Mouse (Mus musculus): ENCODE data around the gene Heg1.
A peak's percentile ranks its signal among the peaks of the same experiment; 100 is the strongest.

The Heg1 gene

GRCm38 (mm10) chr16:33776766-33777529, 92.8 kb downstream of the Heg1 start:
- no peak for DNase-seq

- DNase-seq: no peak
These were observed 93.4 kb downstream of the Heg1 start for GRCm38 (mm10) chr16:33777607-33778006.

DNA sequence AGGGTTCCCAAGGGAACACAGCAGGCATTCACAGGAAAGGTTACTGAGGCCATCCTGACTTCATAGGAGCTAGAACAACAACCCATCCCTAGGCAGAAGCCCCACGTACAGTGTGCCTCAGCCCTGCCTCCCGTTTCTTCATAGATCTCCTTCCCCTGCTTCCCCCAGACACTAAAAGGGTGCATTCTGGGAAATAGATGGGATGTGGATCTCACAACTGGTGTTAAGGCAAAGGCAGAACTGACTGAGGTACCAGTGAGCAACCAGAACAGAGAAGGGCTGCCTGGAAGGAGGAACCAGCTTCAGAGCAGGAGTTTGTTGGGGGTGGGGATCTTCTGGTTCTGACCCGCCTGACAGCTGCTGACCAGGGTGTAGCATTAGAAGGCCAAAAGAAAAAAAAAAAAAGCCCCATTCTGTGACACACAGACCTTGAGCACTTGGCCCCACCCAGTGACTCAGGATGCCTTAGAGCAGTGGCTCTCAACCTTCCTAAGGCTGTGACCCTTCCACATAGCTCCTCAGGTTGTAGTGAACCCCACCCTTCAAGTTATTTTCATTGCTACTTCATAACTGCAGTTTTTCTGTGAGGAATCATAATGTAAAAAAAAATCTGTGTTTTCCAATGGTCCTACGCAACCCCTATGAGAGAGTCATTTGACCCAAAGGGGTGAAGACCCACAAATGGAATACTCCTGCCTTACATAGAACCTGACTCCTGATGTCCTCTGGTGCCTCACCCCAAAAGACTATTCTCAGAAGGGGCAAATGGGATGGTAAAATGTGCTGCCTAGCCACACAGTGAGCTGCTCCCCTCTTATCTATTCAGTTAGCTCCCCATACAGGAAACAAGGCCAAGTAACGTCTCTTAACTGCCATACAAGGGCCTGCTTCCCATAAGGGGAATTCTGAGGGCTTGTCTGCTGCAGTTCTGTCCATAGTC, 97.9 kb downstream of the Heg1 start:
- DNase-seq: no peak

DNA sequence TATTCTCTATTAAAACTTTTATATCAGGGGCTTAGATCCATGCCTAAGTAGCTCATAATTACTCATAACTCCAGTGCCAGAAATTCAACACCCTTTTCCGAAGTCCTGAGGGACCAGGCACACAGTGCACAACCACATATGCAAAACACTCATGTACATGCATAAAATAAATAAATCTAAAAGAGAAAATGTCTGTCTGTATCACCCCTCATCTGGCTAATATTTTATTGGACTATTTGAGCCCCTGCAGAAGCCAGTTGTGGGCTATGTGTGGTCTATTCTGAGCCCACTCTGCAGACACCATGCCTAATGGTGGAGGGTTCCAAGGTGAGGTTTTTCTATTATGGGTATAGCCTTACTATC, 98.5 kb downstream of the Heg1 start:
- DNase-seq: no peak

DNA sequence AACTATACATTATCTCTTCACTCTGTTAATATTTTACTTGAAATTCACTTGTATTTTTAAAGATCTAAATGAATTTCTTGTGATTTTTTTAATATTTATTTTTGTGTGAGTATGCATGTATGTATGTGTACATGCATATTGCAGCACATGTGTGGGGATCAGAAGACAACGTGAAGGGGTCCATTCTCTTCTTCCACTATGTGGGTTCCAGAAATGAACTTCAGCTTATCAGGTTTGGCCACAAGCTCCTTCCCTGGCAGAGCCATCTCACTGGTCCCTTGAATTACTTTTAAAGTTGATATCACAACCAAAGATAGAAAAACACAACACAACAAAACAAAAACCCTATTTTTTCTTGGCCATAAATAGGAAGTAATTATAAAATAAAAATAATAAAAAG, 100.4 kb downstream of the Heg1 start:
- DNase-seq: no peak

DNA sequence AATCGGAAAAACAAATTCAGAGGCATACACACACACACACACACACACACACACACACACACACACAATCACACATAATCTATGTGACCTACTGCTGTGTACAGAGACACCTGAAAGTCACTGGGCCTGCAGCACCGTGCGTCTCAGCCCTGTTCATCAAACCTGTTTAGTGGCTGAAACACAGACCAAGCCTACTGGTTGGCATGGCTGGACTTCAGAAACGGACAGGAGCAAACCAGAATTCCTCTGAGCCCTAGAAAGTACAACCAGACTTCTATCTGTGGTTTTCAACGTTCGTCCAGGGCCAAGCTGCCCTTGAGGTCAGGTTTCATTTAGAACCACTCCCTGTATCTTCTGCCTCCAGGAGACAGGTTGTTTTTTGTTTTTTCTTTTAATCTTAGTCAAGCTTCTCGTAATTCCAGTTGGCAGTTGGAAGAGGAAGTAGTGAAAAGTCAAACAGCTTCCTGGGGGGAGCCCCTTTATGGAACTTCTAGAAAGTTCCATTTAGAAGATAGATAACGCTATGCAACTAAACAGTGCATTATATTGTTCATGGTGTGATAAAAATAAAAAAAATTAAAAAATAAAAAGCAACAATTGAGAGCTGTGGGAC, 101.0 kb downstream of the Heg1 start:
- DNase-seq: no peak

GRCm38 (mm10) chr16:33786657-33787390, 102.7 kb downstream of the Heg1 start:
- no peak for DNase-seq

GRCm38 (mm10) chr16:33793846-33794791, 109.9 kb downstream of the Heg1 start, which contains the start of gene Muc13:
Muc13 (plus strand) TSS chr16:33794037.
- no peak for DNase-seq

GRCm38 (mm10) chr16:33795106-33795505, 110.9 kb downstream of the Heg1 start:
- no peak for DNase-seq

- no peak for DNase-seq
These were observed 111.7 kb downstream of the Heg1 start for GRCm38 (mm10) chr16:33795887-33796286.

- no peak for DNase-seq
These were observed 112.6 kb downstream of the Heg1 start for GRCm38 (mm10) chr16:33796756-33797155.

DNA sequence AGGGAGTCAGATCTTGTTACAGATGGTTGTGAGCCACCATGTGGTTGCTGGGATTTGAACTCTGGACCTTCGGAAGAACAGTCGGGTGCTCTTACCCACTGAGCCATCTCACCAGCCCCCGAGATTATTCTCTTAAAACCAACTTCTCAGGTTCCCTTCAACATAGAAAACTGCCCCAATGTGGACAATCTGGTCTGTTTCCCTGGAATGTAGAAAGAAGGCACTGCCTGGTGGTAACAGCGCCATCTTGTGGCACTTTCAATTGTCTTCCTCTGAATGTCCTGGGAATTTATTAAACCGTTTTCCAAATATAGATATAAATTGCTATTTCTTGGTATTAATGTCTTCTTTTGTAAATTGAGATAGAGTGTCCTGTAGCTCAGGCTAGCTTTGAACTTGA, 113.7 kb downstream of the Heg1 start:
- DNase-seq: peak; percentile 42

GRCm38 (mm10) chr16:33810002-33810401, 125.8 kb downstream of the Heg1 start:
- DNase-seq: no peak

- DNase-seq: no peak
These were observed 134.4 kb downstream of the Heg1 start for GRCm38 (mm10) chr16:33818413-33819165.

DNA sequence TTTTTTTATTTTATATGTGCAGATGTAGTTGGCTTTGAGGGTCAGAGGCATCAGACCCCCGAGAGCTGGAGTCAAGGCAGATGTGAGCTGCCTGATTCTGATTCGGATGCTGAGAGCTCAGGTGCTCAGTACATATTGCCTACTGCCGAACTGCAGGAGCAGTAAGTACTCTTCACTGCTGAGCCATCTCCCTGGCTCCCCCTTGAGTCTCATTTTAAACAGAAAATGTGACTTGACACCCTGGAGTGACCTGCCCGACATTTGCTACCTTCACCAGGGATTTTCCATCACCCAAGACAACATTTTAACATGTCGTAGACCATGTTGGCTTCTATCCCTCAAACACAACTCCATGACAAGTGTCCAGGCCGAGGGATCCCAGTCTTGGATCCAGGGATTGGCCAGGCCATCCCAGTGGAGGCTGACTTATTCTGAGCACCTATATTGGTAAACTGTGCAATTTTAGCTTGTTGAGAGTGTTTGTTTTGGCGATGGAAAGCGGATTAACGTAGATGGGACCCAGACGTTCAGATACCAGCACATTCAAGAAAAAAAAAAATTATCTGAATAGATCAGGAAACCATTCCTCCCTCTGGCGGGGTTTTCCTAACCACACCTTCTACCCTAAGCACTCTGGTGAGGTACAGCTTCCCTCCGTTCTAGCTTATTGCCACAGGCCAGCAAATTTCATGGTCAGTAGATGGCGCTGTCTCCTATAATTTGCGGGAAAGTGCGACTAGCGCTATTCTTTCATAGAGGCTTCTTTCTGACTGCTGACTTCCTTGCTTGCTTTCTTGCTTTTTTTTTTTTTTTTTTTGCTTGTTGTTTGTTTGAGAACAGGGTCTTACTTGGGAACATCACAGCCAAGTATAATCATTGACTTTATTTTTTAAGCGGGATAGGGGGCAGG, 136.4 kb downstream of the Heg1 start:
- peak; percentile 82 for DNase-seq

Data from right cerebral cortex, adult 18-20 months (tissue).